Mouse (Mus musculus) spleen, embryonic (tissue): ENCODE data around the gene App.

Experiments
- CTCF ChIA-PET: fragments of 350-600 bp; sonication (Branson Sonifier 250); formaldehyde crosslinking; loops from one replicate; lab custom pipeline; 2022; lab: Charles Lee

The App gene

DNA sequence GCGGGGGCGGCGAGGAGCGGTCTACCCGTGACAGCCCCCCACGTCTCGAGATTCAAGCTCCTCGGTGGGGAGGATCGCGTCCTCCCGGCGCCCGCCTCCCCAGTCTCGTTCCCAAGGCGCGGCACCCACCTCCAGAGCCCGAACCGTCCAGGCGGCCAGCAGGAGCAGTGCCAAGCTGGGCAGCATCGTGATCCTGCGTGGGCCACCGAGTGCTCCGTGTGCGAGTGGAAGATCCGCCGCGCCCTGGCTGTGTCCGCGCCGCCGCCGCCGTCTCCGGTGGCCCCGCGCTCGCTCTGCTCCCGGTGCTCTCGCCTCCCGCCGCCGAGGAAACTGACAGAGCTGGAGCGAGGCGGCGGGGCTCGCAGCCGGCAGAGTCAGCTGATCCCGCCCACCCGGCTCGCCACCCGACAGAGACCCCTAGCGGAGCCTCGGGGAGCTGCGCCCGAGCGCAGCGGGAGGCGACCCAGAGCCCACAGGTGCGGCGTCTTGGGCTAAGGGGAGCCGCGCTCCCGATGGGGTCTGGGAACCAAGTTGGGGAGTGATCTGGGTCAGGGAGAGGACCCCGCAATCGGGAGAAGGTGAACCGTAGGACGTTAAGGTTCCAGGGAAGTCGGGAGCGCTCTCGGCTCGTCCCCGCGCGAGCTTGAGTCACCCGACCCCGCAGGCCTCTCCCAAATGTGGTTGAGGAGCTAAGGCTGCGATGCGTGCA lies at the start of gene App:
TSS of gene App (minus strand) at position 394 of the 709 bp plus-strand sequence.
- CTCF ChIA-PET = interaction anchor here (1.1 kb wide), 1 partner anchor 27 kb away, joined by 5 read pairs; no protein-coding TSS in a partner anchor

DNA sequence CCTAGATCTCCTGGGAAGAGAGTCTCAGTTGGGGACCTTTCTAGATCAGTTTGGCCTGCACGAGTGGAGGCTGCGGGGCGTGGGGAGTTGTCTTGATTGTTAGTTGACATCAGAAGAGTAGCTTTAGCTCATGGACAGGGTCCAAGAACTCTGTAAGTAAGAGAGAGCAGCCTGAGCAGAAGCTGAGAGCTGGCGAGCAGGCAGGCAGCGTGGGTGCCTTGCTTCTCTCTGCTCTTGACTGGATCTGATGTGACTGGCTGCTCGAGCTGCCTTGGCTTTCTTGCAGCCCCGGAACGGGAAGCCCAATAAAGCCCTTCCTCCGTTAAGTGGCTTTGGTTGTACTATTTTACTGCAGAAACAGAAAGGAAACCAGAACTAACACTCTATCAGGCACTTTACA lies 42.3 kb upstream of the App start:
- CTCF ChIA-PET = no interaction called here

DNA sequence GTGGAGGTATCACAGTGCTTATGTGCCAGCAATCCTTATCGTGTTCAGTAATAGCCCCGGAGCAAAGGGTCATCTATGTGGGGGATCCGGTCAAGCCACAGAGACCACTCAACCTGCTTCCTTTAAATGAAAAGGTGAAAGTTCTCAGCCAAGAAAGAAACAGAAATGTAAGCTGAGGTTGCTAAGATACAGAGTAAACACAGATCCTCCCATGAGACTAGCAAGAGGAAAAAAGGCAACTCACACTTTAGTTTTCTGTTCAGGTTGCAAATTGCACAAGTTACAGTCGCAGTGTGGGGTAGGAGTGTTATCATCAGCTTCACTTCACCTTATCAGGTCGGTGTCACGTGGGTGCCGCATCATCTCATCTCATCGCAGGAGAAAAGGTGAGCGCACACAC lies 41.6 kb upstream of the App start:
- CTCF ChIA-PET = no interaction called here

DNA sequence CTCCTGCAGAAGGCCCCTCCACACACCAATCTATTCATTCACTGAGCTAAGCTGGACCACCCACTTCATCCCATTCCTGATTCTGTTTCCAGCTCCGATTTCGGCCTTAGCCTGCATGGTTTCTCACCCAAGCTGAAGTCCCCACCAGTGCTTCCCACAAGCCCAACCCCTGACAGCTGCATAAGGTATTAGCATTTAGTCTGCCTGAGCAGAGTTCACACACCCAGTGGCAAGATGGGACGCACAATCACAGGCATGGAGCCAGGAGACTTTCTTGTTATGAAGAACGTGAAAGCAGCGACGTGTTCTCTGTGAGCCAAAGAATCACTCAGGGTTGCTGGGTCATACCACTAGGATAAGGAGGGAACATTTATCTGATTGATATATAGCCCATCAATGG lies 22.1 kb upstream of the App start:
- CTCF ChIA-PET = no interaction called here

DNA sequence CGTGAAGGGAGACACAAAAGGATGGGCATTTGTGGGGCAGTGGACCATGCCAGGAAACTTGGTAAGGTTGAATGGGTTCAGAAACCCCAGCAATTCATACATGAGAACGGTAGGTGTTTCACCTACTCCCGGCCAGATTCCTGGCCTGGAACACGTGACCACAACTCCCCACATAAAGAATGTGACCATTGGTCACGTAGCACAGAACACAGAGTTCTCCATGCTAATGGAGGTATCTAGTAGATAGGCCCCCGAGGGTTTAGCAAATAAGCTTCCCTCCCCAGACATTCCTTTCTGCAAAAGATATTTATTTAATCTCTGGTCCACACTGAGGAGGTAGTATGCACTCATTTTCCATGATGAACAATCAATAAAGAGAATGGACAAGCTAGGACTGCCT lies 21.6 kb upstream of the App start:
- CTCF ChIA-PET = no interaction called here

DNA sequence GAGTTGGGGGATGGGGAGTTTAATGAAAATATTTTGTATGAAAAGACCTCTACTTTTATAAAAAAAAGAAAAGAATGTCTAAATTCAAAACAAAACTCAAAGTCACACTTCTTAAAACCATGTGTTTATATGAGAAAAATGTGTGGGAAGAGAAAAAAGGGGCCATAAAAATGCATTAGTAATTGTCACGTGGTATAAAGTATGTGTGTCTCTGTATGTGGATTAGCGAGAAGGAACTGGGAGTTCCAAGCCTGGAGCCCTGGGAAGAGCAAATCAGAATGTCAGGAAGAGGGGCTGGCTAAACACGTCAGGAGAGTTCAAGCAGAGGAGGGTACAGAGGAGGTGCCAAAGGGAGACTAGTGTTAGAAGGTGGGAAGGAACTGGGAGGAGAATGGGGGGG lies 7.9 kb upstream of the App start:
- CTCF ChIA-PET = no interaction called here

DNA sequence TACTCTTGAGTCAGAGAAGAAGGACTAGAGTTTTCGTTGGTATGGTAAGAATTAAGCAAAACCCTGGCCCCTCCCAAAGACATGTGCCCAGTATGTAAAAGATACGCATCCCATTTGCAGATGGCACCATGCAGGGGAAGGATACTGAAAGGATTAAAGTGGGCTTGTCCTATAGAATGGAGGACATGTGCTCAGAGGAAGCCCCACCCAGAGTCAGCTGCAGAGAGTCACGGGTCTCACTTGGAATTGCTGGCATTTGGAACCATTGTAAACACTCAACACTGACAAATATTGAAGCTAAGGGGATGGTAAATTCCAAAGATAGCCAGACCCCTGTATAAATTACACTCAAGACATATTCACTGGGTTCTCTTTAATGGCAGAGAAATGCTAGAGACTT lies 7.1 kb upstream of the App start:
- CTCF ChIA-PET = no interaction called here

DNA sequence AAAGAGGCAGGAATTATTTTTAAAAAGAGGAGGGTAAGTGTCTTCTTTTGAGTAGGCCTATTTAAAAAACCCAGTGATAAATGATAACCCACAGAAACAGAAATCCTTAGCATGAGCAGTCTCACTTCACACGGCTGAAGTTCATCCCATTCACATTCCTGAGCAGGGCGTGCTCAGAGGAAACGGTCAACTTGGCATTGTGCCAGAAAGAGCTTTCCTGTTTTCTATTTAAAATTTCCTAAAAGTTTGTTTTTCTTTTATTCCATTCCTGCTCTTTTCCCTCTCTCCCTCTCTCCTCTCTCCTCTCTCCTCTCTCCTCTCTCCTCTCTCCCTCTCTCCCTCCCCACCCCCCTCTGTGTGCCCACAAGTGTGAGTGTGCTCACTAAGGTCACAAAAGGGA lies 3.1 kb upstream of the App start:
- CTCF ChIA-PET = no interaction called here

DNA sequence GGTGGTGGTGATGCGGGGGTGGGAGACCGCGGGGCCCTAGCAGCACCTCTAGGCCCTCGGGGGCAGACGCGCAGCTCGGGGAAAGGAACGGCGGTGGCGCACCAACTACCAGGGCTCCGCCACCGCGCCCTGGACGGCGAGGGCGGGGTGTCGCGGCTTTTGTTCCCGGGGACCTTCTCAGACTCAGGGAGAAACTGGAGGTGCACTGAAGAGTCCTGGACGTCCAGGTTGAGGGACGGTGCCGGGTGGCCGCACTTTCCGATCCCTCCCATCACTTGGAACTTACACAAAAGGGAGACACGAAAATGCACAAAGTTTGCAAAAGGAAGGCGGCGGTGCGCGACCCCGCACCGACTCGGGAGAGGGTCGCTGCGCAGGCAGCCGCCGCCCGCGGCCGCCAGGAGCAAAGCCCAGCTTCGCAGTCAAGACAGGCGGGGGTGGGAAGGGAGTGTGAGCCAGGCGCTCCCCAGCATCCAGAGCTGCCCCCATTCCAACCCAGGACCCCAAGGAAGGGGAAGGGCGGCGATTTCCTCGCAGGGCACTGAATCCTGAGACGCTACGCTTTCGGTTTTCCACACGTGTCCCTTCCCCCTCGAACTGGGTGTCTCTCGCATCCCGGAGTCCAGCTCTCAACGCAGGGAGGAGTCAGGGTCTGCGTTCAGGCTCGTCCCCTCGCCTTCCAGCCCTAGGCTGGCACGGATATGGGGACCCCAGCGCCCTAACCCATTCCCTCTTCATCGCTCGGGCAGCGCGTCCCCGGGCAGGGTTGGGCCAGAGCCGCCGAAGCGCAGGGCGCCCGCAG lies 794 bp downstream of the App start:
- CTCF ChIA-PET = interaction anchor here (1.1 kb wide), 1 partner anchor 26 kb away, joined by 5 read pairs; no protein-coding TSS in a partner anchor

DNA sequence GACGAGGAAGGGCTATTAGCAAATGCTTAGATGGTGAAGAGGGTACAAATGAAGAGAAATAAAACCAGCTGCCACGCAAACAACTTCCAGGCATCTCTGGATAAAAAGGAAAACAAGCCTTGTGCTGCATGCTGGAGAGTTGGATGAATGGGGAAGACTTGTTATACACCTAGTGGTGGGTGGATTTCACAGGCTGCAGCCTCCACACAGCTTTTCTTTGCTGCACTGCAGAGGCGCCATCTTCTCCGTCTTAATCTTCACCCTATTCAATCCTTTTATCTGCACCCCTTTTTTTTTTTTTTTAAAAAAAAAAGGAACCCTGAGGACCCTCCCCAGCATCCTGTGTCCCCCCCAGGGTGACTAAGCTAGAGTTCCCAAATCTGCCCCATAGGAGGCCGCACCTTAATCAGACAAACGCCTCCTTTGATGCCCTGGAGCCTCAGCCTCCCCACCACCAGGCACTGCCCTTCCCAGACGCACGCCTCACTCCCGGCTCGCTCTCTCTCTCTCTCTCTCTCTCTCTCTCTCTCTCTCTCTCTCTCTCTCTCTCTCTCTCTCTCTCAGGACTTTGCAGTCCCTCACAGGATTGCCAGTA lies 1.5 kb downstream of the App start:
- CTCF ChIA-PET = no interaction called here

DNA sequence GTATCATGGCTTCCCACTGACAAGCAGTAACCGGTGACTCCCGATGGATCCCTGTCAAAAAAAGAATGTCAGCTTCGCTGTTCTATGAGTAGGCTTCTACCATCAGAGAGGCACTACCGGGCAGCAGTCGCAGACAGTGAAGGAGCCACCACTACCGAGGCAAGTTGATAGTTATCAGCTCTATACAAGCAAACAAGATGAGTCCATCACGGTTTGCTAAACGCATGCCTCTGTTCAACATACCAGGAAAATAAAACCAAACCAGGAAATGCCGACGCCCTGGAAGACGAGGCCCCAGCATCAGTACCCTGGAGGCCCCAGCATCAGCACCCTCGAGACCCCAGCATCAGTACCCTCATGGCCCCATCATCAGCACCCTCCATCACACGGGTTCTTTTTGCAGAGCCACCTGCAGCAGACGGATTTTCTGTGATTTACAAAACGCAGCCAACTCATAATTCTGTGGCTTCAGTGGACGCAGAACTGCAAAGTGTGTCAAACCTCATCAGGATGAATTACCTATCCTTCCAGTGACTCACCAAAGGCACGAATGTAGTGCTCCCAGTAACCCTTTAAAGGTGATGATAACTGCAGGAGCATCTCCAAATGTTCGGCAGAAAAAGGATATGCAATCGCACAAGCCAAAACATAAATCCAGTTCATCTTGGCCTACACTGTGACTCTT lies 2.6 kb downstream of the App start:
- CTCF ChIA-PET = no interaction called here

DNA sequence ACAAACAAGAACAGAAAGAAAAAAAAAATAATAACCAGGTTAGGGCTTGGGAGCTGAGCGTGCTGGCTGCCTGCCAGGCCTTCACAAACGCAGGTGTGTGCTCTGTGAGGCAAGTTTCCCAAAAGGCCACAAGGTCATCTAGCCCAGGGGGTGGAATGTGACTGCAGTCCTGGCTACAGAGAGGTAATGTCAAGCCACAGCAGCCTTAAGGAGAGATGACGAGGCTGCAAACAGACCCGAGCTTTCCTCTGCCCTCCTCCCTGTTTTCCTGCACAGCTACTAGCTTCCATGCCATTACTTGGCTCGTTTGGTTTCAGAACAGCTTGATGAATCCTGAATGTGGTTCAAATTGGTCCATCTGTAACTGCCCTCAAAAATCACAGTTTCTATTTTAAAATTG lies 4.7 kb downstream of the App start:
- CTCF ChIA-PET = no interaction called here

DNA sequence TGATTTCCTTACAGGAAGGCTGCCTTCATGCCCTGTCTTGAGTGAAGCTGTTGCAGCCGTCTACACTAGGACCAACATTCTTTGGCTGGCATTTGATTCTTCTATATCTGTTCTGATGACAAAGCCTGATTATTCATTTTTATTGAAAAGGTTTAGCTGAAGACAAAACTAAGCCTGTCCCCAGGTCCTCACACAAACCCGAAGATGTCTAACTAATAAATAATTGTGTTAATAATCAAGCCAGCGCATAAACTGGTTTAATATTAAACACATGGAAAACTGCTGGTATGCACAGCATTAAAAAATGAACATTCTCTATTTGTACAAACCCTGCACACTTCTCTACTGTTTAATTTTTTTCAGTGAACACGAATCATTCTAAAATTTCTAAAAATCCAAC lies 7.4 kb downstream of the App start:
- CTCF ChIA-PET = no interaction called here

DNA sequence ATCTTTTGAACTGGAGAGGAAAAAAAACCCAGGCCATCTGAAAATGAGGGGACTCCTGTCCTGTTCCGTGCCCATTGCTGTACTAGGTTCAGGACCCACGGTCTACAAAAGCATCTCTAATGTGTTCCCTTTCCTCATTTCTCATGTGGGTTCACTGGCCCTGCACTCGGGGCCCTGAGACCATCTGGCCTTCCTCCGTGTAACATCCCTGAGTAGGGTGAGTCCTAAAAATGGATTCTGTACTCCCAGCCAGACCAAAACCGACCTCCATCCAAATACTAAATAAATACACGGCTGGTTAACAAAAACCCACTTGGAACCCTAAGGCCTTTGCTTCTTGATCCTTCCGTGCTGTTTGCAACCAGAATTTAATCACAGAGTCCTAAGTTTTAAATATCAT lies 7.9 kb downstream of the App start:
- CTCF ChIA-PET = no interaction called here

DNA sequence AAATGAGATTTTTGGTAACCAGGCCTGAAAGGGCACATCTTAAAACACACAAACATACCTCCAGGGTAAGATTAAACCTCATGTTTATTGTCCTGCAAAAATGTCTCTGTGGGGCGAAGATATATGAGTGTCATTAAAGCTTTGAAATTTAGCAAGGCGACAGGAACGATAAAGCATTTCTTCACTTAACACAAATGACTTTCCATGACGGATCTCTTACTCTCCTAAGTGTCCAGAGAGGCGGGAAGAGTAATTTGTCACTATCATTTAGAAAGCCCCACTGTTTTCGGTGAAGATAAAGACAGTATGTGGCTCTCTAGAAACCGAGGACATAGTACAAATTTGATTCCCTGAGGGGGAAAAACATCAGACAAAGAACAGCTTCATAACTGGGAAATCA lies 8.4 kb downstream of the App start:
- CTCF ChIA-PET = no interaction called here

DNA sequence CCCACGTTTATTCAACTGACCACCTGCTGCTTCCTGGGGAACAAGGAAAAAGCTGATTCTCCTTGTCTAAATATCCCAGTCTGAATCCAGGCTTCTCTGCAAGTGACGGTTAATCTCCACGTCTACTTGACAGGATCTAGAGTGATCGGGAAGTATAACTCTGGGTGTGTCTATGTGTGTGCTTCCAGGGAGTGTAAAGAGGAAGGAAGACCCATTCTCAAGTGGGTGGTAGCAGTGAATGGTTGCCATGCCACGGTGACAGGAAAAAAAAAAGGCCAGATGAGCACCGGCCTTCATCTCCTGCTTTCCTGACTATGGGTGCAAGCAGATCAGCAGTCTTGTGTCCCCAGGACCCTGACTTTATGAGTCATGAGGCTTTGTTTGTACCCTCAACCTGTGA lies 10.8 kb downstream of the App start:
- CTCF ChIA-PET = no interaction called here

DNA sequence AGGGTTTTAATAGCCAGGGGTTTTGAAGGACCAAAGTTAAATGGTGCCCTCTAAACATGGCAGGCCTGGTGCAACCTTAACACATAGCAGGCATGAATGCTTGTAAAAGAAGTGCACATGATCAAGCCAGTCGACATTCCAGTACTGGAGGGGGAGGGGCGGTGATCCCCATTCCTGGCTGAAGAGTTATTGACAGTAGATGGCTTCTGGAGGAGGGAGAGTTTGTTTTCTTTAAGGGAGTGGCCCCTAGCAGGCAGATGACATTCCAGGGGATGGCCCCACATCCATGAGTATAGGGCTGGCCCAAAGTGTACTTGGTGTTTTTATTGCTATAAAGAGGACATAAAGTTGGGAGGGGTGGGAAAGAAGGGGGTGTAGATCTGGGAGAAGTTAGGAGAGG lies 13.4 kb downstream of the App start:
- CTCF ChIA-PET = no interaction called here

DNA sequence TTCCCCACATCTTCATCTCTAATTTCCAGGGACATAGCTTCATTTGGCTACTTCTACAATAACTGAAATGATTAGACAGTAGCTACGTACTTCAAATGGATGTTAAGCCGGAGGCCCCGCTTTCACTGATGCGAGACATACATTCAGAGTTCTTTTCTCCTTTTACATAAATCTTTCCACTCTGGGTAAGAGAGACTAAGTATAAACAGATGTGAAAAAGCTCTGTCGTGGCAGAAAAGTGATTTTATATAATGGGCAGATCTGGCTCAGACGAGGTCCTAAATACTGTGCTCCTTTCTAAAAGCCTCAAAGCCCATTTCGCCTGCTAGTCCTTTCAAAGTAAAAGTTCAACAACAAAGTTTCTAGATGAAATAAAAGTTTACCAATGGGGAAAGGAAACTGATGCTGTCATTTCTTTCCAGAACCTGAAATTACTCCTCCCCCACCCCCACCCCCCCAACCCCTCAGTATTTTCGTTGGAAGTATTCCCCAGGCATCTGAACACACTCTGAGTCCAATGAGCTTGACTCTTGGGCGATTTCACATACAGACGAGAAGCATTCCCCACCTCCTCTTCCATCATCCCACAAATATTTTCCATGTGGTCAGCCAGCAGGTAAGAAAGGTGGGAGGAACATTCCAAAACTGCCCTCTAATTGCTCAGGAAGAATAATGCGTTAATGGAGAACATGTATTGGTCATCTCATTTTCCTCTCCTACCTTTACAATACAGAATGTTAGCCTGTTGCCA lies 15.6 kb downstream of the App start:
- CTCF ChIA-PET = no interaction called here

DNA sequence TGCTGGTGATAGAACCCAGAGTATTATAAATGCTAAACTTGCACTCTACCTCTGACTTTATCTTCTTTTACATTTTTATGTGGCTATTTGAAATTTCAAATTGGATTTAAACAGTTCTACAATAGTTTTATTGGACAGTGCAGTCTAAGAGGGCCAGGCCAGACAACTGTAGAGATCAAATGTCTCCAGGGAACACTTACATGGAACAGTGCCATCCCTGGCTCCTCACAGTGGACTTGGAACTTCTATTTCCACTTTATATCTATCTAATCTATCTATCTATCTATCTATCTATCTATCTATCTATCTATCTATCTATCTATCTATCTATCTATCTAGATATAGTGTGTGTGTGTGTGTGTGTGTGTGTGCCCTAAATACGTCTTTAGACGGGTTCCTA lies 16.4 kb downstream of the App start:
- CTCF ChIA-PET = no interaction called here

DNA sequence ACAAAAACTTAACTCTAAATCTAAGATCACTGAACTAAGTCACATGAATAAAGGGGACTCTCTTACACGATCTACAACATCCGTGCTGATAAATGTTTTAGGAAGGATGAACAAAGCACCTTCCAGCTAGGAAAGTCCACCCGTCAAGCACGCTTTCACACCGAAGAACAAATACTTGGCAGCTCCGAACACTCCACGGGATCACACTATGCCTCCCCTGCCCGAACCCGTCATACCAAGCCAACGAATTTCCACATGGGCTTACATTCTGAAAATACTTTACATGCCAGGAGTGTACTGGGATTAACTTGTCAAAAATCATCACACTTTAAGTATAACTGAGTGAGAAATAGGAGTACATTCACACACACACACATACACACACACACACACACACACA lies 17.7 kb downstream of the App start:
- CTCF ChIA-PET = no interaction called here

DNA sequence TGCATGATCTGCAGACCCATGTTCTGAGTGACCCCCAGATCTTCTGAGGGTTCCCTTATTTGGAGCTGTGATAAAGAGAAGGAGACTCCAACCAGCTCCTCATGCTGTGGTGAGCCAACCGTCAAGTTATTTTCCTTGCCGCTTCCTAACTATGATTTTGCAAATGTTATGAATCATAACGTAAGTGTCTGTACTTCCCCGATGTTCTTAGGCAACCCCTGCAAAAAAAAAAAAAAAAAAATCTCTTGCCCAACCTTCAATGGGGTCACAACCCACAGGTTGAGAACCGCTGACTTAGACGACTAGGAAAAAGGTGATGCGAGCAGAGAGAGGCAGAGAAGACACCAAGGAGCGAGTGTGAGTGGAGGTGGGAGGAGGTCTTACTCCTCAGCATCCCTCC lies 21.1 kb downstream of the App start:
- CTCF ChIA-PET = no interaction called here

DNA sequence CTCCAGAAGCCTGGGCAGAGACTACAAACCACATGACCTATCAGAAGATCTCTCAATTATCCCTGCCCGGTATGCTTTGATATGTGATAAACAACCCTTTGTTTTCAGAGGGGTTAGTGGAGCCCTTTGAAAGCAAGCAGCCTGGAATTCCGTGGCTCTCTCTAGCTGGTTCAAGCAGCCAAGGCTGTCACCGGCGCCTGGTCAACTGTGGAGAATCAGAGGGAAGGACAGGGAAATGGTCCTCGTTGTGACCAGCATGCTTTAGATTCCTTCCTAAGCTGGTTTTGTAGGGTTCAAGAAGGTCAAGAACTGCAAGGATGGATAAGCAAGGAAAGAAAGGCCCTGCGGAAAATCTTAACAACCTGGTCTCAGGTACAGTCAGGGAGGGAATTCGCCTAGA lies 21.9 kb downstream of the App start:
- CTCF ChIA-PET = no interaction called here
